Mouse (Mus musculus) megakaryocyte, embryonic 14.5 days (primary cell): ENCODE data around the gene Ifnar1. TPM values are rescaled to one million over a fixed set of nuclear protein-coding genes. Genes with fewer than 3 reads are reported as not detected.
"Not testable (repeated sequence)": the region's sequence is repeated elsewhere in the genome, so short reads cannot be mapped to it uniquely, and the experiment has no call there.

Experiments
- H3K27me3 ChIP-seq: replicated peaks from 2 replicates; pipeline ENCODE3; 2012; ENCODE audit warnings: inconsistent platforms
- H3K36me3 ChIP-seq: replicated peaks from 2 replicates; pipeline ENCODE3; 2012; ENCODE audit warnings: low read length, inconsistent platforms, mixed read lengths
- H3K4me1 ChIP-seq: 2 replicates; pipeline ENCODE4 v1.6.1; 2012; ENCODE audit warnings: inconsistent platforms
- H3K4me3 ChIP-seq: replicated peaks from 2 replicates; pipeline ENCODE3; 2012; ENCODE audit warnings: moderate library complexity, mild to moderate bottlenecking, inconsistent platforms
- H3K9me3 ChIP-seq: 2 replicates; pipeline ENCODE4 v1.6.1; 2012; ENCODE audit warnings: inconsistent platforms
- FLI1 ChIP-seq: IDR thresholded peaks from 2 replicates; pipeline ENCODE4 v1.6.1; 2012; ENCODE audit warnings: low read length, inconsistent platforms, mixed read lengths
- GATA1 ChIP-seq: IDR thresholded peaks from 3 replicates; pipeline ENCODE4 v1.6.1; 2012; ENCODE audit warnings: mixed read lengths, low read length, inconsistent platforms, borderline replicate concordance
- polyA plus RNA-seq: library from polyadenylated mRNA; stranded (reverse); fragments of >175 nt; gene quantifications from 2 replicates; pipeline ENCODE4 v1.2.3, GENCODE M21; 2012; ENCODE audit warnings: low replicate concordance; ENCODE audit not compliant: insufficient read depth

The Ifnar1 gene
- 3.8 TPM in 2 replicates for polyA plus RNA-seq

DNA sequence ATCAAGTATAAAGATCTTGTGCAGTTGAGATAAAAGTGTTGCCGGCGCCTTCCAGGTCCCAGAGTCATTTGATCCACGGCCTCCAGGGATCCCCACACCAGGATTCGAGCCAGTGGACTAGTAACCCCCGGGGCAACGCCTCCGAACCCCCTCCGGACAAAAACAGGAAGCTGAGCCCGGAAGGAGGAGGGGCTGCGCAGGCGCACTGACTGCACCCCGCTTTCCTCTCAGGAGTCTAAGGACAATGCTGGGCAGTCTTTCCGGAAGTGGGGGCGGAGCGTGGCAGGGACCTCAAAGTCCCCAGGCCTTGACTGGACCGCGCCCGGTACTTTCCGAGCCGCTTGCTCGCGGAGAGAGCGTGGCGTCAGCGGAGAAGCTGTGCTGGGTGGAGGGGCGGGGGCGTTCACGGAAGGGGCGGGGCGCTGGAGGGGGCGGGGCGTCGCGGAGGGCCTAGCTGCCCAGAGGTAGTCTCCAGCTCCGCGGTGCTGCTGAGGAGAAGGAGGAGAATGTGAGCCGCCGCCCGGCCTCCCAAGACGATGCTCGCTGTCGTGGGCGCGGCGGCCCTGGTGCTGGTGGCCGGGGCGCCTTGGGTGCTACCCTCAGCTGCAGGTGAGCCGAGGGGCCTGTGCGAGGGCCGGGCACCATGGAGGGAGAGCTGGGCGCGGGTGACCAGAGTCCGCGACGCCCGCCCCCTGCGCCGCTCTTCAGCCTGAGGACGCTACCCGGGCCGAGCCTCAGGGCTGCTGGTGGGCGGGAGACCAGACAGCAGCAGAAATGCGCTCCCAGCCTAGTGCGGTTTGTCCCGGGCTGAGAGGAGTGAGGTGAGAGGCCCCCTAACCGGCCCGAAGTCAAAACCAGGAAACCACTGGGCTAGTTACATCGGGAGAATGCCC is at the start of gene Ifnar1:
TSS of gene Ifnar1 (plus strand) at position 431 of the 893 bp plus-strand sequence.
- Histone ChIP-seq H3K9me3 (peaks cover 2% of the 10 kb centered on the region; the same call in 1 of the 2 replicates), H3K27me3 (no peaks in the 10 kb centered on the region), H3K4me3 (peak within 1 kb of the TSS; percentile 96), H3K36me3 (peaks cover 37% of the 10 kb centered on the region), H3K4me1 (peaks cover 62% of the 10 kb centered on the region)
- TF ChIP-seq GATA1, result no peak
- peak; percentile 92 for TF ChIP-seq FLI1

DNA sequence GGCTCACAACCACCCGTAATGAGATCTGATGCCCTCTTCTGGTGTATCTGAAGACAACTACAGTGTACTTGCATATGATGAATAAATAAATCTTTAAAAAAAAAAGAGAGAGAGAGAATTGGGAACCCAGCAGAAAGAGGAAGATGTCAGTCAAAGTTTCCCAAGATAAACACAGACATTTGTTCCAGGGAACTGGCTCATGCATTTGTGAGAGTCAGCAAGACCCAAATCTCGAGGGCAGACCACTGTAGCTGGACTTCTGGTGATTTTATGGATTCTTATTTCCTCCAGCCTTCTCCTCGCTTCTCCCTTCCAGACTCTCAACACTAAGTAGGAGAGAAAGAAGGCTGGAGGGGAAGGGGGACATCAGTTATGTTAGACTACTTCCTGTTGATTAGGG is 47.0 kb upstream of the Ifnar1 start:
- H3K4me3 ChIP-seq, result no peak overlapping the region
- H3K4me1 ChIP-seq, result peaks cover 90% of the 10 kb centered on the region
- TF ChIP-seq FLI1, result no peak
- no peak for TF ChIP-seq GATA1
- H3K27me3 ChIP-seq, result no peaks in the 10 kb centered on the region
- no peaks in the 10 kb centered on the region for H3K9me3 ChIP-seq
- H3K36me3 ChIP-seq, result no peaks in the 10 kb centered on the region

DNA sequence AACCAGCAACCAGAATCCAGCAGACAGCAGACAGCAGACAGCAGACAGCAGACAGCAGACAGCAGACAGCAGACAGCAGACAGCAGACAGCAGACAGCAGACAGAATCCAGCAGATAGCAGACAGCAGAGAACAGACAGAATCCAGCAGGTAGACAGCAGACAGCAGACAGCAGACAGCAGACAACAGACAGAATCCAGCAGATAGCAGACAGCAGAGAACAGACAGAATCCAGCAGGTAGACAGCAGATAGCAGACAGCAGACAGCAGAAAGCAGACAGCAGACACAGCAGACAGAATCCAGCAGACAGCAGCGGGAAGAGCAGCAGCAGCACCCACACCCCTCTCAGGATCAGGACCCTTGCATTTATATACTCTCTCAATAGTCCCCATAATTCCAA is 46.4 kb upstream of the Ifnar1 start:
- peaks cover 88% of the 10 kb centered on the region for H3K4me1 ChIP-seq
- H3K4me3 ChIP-seq, result peak overlapping the region; percentile 59
- not testable (repeated sequence) for H3K36me3 ChIP-seq, H3K27me3 ChIP-seq, H3K9me3 ChIP-seq

DNA sequence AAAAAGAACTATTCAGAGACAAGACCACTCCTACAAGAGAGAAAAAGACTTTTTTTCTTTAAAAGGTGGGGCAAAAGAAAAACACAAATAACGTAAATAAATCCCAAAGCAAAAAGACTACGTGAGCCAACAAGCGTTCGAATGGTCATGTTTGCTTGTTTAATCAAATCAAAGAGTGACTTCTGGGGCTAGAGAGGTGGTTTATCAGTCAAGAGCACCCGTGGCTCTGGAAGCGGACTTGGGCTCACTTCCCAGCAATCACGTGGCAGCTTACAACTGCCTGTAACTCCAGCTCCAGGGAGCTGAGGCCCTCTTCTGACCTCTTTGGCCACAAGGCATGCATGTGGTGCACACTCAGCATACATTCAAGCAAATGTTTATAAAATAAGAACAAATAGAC is 43.7 kb upstream of the Ifnar1 start:
- no peaks in the 10 kb centered on the region for H3K9me3 ChIP-seq
- H3K4me3 ChIP-seq, result peak overlapping the region; percentile 56
- H3K36me3 ChIP-seq, result no peaks in the 10 kb centered on the region
- no peaks in the 10 kb centered on the region for H3K27me3 ChIP-seq
- TF ChIP-seq FLI1, result no peak
- no peak for TF ChIP-seq GATA1
- H3K4me1 ChIP-seq, result peaks cover 69% of the 10 kb centered on the region

DNA sequence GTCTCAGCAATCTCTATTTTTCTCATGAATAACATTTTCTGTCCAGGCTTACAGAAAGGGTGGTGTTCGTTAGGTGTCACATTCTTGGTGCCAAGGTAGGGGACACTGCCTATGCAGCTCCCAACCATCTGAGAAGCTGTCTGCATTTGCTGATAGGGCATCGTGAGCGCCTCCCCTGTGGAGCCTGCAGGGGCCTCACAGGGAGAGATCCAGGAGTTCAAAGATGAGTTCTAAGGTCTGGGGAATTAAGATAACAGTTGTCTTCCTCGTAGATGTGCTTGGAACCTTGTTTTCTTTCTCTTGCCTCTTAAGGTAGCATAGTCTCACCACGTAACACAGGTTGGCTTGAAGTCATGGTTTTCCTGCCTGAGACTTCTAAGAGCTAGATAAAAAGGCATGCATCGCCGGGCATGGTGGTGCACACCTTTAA is 43.2 kb upstream of the Ifnar1 start:
- Histone ChIP-seq H3K4me3 (peak overlapping the region; percentile 74), H3K4me1 (peaks cover 69% of the 10 kb centered on the region)

DNA sequence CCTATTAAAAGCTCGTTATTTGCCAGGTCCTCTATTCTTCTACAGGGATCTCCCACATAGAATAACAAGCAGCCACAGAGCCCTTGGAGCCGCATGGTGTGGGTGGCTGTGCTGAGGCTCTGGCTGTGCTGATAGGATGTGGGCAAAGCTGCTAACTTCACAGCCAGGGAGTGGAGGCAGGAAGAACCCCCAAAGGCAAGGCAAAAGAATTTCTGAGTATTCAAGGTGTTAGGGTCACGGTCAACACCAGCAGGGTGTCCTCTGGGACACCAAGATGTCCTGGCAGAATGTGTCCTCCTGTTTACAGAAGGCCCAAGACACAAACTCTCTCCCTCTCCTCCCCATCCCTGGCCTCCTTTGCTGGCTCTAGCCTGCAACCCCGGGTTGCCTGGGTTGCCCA is 42.6 kb upstream of the Ifnar1 start:
- TF ChIP-seq FLI1 (no peak), GATA1 (no peak)
- no peaks in the 10 kb centered on the region for H3K9me3 ChIP-seq
- H3K4me3 ChIP-seq, result peak overlapping the region; percentile 0
- no peaks in the 10 kb centered on the region for H3K36me3 ChIP-seq
- no peaks in the 10 kb centered on the region for H3K27me3 ChIP-seq
- peaks cover 69% of the 10 kb centered on the region for H3K4me1 ChIP-seq

More for the DNA sequence above, 43.2 kb upstream of the Ifnar1 start:
- no peak for TF ChIP-seq GATA1
- TF ChIP-seq FLI1, result no peak
- Histone ChIP-seq H3K27me3 (no peaks in the 10 kb centered on the region), H3K9me3 (no peaks in the 10 kb centered on the region), H3K36me3 (no peaks in the 10 kb centered on the region)

DNA sequence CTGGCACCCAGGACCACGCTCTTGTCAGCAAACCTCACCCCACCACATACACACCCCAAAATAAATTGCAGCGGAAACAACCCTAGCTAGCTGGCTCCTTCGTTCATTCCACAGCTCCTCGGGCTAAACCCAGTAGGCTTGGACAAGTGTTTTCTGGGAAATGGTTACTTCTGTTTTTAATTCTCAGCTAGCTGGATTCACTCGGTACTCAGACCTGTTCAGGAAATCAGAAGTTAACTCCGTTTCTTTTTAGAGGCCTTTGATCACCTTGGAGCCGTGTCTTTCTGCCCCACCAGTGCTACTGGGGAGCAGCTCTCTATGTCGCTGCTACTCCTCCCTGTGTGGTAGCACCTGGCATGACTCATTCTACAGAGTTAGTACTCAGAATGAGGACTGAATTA is 41.8 kb upstream of the Ifnar1 start:
- Histone ChIP-seq H3K9me3 (no peaks in the 10 kb centered on the region), H3K4me1 (peaks cover 69% of the 10 kb centered on the region), H3K4me3 (no peak overlapping the region), H3K27me3 (no peaks in the 10 kb centered on the region), H3K36me3 (no peaks in the 10 kb centered on the region)
- no peak for TF ChIP-seq GATA1
- no peak for TF ChIP-seq FLI1

DNA sequence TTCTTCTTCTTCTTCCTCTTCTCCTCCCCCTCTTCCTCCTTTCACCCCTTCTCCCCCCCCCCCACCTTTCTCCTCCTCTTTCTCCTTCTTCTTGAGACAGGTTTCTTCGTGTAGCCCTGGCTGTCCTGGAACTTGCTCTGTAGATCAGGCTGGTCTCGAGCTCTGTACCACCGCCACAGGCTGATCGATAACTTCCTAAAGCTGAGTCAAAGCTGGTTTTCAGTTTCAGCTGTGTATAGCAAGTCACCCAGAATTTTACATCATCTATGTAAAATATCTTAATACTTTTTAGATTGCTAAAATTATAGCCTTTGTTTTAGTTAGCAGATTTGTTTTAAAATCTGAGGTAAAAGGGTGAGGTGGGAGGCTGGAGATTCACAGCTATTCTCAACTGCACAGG is 40.2 kb upstream of the Ifnar1 start:
- Histone ChIP-seq H3K4me3 (no peak overlapping the region), H3K27me3 (no peaks in the 10 kb centered on the region), H3K9me3 (no peaks in the 10 kb centered on the region), H3K36me3 (no peaks in the 10 kb centered on the region), H3K4me1 (peaks cover 55% of the 10 kb centered on the region)
- no peak for TF ChIP-seq FLI1
- no peak for TF ChIP-seq GATA1

DNA sequence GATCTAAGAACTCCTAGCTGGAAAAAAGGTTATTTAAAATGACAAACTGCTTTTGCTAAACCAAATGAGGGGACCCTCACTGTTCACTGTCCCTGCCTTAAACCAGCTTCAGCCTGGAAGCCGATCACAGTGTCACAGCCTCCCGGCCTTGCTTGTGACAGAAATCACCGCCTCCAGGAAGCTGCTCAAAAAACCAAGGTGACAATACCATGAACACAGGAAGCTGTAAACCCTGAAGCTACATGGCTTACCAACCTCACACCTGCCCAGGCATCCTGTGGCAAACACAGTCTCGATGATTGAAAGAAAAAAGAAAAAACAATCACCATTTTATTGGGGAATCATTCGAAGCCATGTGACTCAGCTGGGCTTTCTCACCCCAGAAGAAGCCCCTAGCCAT is 39.5 kb upstream of the Ifnar1 start:
- Histone ChIP-seq H3K36me3 (no peaks in the 10 kb centered on the region), H3K9me3 (no peaks in the 10 kb centered on the region), H3K4me1 (peaks cover 59% of the 10 kb centered on the region), H3K27me3 (no peaks in the 10 kb centered on the region), H3K4me3 (no peak overlapping the region)
- TF ChIP-seq FLI1, result no peak
- no peak for TF ChIP-seq GATA1

DNA sequence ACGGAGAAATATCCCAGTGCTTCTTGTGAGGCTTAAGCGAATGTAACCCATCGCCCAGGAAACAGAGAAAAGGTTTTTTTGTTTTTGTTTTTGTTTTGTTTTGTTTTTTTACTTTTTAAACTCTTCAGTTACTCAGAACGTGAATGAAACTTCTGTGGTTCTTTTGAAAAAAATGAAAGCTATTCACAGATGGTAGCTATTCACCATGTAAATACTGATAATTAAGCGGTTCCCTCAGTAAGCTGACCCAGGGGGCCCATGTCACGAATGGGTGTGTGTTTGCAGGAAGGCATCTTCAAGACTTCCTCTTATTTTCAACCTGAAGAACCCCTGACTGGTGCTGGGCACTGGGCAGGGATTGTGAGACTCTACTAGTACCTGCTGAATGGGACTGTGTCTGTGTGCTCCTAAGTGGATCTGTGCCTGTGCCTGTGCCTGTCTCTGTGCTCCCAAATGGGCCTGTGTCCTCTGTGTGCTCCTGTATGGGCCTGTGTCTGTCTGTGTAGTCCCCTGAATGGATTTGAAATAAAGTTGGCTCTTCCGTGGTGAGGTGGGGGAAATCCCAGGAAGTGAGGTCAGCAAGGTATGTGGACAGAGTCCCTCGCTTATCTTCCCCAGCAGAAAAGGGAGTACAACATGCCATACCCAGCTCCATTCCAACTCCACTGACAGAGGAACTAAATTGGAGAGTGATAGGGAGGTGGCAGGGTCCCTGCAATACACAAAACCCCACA is 38.1 kb upstream of the Ifnar1 start:
- TF ChIP-seq FLI1 (no peak), GATA1 (no peak)
- H3K27me3 ChIP-seq, result no peaks in the 10 kb centered on the region

More for the DNA sequence above, 38.1 kb upstream of the Ifnar1 start:
- peaks cover 52% of the 10 kb centered on the region for H3K4me1 ChIP-seq
- no peaks in the 10 kb centered on the region for H3K36me3 ChIP-seq
- H3K4me3 ChIP-seq, result peak overlapping the region; percentile 42
- H3K9me3 ChIP-seq, result no peaks in the 10 kb centered on the region
